Mouse (Mus musculus) kidney, embryonic 16.5 days (tissue): ENCODE results near the gene Pak1ip1. TPM values are rescaled to one million over a fixed set of nuclear protein-coding genes. Genes with fewer than 3 reads are reported as not detected.

Experiments
- polyA plus RNA-seq: library from polyadenylated mRNA; unstranded; fragments of >200 nt; fragmentation: Nextera tagmentation; extraction: Ambion mirVana; gene quantifications from 2 replicates; pipeline ENCODE4 v1.2.1, GENCODE M21; 2015

Pak1ip1 gene
- polyA plus RNA-seq, 1 experiment from 2014 or later = 69.2 TPM

Other genes with a start within 250 kb of the Pak1ip1 start
- 5.9 and 8.0 TPM in 2 replicates for gene Gcnt2, start 141.3 kb upstream of the Pak1ip1 start, polyA plus RNA-seq
- 216 and 224 TPM in 2 replicates for gene Tmem14c, start 15.3 kb downstream of the Pak1ip1 start, polyA plus RNA-seq
- 0.46 and 0.70 TPM in 2 replicates for gene Mak, start 78.7 kb downstream of the Pak1ip1 start, polyA plus RNA-seq
- gene Gcm2, start 110.0 kb downstream of the Pak1ip1 start, polyA plus RNA-seq = not detected in 2 replicates
- gene Sycp2l, start 113.3 kb downstream of the Pak1ip1 start, polyA plus RNA-seq = not detected in 2 replicates
- gene Elovl2, start 219.4 kb downstream of the Pak1ip1 start, polyA plus RNA-seq = 23.3 and 23.7 TPM in 2 replicates
- 10.0 and 10.8 TPM in 2 replicates for gene Smim13, start 248.8 kb downstream of the Pak1ip1 start, polyA plus RNA-seq